Mouse (Mus musculus) liver, adult (tissue): ENCODE measurements around the gene Rhbdf2.

Source experiments
- GATA4 ChIP-seq: IDR thresholded peaks from 2 replicates; pipeline ENCODE4 v1.6.1; 2014; ENCODE audit warnings: mild to moderate bottlenecking, low read length; ENCODE audit not compliant: insufficient replicate concordance

Rhbdf2 gene

GRCm38 (mm10) chr11:116666566-116666965, 39.7 kb upstream of the Rhbdf2 start:
- no peak for TF ChIP-seq GATA4

DNA sequence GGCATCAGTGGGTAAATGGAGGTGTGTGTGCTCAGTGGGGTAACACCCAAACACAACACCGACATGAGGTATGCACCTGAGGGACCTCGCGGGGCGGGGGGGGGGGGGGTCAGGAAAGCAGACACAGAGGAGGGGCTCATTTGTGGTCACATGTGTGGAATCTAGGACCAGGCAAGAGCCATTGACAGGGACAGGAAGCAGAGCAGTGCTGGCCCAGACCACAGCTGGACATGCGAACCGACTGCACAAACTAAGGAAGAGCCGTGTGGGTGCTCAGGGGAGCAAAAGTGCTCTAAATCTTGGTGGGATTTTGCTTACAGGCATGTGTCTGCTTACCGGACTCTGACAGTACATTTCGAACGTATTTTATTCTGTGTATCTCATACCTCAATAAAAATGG, 38.5 kb upstream of the Rhbdf2 start:
- TF ChIP-seq GATA4 = no peak

DNA sequence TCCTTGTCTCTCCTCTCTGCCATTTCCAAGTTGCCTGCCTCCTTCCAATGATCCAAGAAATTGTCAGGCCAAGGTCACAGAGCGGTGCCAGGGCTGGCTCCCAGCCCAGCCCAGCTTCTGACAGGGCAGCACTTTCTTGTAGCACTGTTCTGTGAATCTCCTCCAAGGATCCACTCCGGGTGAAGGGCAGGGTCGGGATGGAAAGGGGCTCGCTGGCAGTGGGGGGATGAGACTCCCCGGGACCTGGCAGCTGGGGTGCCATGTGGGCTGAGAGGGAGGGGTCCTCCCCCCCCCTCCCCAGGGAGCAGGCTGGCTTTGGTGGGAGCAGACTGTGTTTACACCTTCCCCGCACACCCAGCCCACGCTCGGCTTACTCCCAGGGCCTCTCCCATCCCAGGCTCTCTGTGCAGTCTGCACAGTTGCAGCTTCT, 35.1 kb upstream of the Rhbdf2 start:
- TF ChIP-seq GATA4 = no peak

DNA sequence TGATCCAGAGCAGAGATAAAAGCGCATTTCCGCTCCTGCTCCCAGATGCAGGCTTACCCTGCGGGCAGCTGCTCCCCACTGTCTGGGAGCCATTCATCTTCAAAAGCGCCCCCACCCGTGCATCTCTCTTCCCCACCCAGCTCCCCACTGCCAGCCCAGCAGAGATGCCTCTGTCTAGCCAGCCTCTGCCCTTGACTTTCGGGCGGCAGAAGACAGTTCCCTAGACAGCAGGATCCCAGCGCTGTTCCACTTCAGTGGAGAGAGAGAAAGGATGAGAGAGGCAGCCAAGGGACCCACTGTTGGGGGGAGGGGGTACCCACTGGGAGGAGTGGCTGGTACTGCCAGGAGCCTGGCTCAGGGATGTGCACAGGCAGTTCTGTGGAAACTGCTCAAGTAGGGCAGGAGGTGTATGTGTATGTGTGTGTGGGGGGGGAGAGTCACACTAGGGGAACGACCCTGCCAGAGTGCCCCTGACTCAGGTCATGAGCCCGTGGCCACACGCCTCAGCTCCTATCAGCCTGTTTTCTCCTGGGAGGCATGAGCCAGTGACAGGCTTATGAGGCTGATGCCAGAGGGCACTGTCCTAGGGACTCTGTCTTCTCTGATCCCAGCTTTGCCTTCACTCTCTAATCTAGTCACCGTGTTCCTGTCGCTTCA, 34.6 kb upstream of the Rhbdf2 start:
- no peak for TF ChIP-seq GATA4

DNA sequence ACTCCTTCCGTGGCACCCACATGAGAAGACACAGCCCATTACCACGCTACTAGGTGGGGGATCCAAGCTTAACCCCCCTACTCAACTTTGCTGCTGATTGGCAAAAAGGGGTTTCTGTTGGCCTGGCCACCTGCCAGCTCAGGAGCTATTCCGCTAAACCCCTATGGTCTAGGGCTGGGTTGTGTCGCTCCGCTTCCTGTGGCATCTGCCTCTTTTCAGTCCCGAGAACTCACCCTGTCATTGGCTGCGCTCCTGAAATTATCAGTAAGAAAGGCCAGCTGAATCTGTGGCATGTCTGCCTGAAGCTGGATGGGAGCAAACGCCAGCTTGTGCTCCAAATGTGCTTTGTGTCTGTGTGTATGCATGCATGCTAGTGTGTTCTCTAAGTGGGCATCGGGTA, 33.4 kb upstream of the Rhbdf2 start:
- TF ChIP-seq GATA4 = no peak

DNA sequence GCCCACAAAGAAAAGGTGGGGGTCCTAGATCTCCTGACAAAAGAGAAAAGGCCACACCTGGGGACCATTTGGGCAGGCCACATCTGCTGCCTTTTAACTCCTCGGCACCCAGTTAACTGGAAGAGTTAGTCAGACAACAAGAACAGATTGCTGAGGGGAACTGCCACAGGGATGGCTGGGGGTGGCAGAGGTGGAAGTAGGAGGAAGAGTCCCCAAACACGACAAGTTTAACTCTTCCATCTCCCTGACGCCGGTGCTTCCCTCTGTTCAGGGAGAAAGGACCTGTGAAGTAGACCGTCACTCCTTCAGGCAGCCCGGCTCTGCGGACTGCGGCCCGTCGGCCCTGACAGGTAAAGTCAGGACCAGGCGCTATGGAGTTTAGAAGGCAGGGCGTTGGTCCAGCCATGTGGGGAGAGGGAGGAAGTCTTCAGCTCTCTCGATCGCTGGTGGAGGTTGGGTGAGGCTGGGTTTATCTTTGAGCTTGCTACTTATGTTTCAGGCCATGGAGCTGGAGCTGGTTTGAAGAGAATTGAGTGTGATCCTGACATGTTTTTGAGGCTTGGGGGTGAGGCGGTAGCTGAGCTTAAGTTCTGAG, 32.3 kb upstream of the Rhbdf2 start:
- no peak for TF ChIP-seq GATA4

DNA sequence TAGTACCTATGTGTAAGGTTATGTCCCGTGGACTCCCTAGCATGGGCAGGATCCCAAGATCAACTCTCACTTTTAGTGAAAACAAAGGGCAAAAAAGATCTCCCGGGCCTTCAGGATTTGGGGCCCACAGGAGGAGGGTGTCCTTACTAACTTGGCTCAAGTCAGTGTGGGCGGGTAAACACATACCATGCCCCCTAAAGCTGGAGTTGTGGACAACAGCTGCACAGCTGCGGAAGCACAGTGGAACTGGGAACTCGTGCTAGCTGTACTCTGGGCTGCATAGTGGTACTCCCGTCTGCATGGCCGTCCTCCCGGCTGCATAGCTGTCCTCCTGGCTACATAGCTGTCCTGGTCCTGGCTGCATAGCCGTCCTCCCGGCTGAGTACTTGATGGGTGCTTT, 31.4 kb upstream of the Rhbdf2 start:
- TF ChIP-seq GATA4 = no peak

GRCm38 (mm10) chr11:116657311-116658223, 30.7 kb upstream of the Rhbdf2 start:
- no peak for TF ChIP-seq GATA4

DNA sequence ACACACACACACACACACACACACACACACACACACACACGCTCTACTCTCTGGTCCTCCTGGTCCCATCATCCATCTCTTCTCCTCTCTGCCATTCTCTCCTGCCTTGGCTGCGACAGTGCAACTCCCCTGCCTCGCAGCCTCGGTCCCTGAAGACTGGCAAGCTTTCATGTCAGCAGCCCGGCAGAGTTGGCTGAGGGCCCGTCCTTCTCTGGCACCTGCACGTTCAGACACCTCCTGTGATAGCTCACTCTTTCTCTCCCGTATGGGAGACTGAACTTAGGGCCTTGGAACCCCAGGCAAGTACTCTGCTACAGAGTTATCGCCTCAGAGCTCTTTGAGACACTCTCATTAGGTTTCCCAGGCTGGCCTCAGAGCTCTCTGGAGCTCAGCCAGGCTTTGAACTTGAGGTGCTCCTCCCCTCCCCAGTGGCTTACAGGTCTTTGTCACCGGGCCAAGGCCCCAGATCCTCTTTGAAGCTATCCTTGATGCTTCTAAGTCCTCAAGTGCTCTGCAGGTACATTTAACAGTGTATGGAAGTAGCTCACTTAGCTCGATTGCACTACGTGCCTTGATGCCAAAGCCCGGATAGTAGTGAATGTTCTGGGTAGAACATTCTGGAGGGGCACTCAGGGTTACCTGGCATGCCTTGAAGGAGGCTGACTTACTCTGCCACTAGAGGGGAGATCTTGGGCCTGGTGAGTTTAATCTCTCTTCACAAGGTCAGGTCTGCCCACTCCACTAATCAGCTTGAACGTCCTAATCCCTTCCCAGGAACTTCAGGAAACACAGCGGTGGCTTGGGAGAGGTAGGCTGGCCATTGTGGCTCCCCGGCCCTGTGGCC, 29.8 kb upstream of the Rhbdf2 start:
- TF ChIP-seq GATA4 = no peak

GRCm38 (mm10) chr11:116654255-116654821, 27.5 kb upstream of the Rhbdf2 start, which contains the start of gene Cygb:
Gene Cygb (minus strand): TSS chr11:116654313.
- no peak for TF ChIP-seq GATA4

GRCm38 (mm10) chr11:116653709-116654221, 26.9 kb upstream of the Rhbdf2 start:
- no peak for TF ChIP-seq GATA4

DNA sequence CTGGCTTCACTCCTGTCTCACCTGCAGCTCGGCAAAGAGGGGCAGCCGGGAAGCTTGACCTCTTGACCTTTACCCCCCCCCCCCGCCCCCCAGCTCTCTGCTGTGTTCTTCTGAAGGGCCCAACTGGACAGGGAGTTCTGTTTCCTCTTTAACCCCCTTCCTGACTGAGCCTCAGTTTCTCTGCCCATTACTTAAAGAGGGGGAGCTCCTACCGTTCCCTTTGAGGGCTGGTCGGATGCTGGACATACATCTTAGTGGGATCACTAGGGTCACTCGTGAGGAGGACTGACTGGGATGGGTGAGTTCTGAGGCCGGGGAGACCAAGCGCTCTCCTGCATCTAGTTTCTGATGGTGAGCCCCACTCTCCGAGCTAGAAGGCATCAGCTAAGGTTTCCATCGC, 26.4 kb upstream of the Rhbdf2 start, which contains the start of gene Prcd:
Gene Prcd, plus strand, starts transcription at position 301 of the 400 bp plus-strand sequence.
- TF ChIP-seq GATA4 = no peak

- no peak for TF ChIP-seq GATA4
These were observed 25.7 kb upstream of the Rhbdf2 start for GRCm38 (mm10) chr11:116652330-116653098.

DNA sequence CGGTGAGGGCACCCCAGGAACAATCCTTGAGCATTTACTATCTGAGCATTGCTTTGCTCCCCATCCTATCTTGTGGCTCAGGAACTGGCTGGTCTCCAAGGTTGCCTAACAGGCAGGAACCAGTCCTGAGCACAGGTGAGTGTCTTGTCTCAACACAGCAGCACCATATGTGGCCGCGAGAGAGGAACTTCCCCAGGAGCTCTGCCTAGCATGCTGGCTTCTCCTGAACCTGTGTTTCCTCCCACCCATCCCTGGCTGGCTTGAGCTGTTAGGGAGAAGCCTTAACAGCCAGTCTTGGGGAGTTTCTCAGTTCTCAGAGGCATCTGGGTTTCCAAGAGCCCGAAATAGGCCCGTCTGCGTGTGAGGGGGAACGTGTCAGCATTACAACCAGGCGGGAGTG, 24.5 kb upstream of the Rhbdf2 start:
- no peak for TF ChIP-seq GATA4
